Mouse (Mus musculus): ENCODE results near the gene Klrk1.
"Not testable (repeated sequence)": the region's sequence is repeated elsewhere in the genome, so short reads cannot be mapped to it uniquely, and the experiment has no call there.

The Klrk1 gene

DNA sequence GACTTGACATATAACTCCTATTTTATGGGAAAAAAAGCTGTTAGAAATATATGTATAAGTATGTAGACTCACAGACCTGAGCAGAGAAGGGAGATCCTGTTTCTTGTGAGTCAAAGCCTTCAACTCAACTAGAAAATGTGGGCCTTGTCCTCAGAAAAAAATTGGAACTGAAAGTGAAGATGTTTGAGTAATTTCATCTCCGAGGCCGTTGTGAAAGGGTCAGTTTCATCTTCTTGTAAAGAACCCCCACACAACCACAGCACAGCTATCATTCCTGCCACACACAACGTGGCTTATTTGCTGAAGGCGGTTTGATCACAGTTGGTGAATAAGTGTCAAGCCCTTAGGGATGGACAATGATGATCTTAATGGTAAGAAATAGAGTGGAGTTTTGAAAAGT is at the start of gene Klrk1:
Gene Klrk1, minus strand, starts transcription at position 130 of the 400 bp plus-strand sequence.
- peak; percentile 9 for DNase-seq (ENCODE audit: low read depth, low spot score)

DNA sequence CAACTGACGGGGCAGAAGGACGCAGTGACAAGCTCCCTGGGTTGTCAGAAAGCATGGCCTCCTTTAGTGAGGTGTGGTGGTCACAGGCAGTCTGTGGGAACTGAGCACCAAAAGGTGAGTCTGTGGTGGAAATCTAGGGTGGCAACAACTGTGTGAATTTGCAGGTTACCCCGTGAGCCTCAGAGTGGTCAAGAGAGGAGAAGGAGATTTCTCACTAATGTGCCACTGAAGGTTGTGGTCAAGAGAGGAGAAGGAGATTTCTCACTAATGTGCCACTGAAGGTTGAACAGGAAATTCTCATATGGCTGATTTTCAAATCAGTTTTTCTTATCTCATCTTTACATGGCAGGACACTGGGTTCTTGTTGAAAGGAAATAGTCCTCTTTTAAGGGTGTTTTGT is 37.6 kb upstream of the Klrk1 start:
- not testable (repeated sequence) for DNase-seq (ENCODE audit: low read depth, low spot score)

DNA sequence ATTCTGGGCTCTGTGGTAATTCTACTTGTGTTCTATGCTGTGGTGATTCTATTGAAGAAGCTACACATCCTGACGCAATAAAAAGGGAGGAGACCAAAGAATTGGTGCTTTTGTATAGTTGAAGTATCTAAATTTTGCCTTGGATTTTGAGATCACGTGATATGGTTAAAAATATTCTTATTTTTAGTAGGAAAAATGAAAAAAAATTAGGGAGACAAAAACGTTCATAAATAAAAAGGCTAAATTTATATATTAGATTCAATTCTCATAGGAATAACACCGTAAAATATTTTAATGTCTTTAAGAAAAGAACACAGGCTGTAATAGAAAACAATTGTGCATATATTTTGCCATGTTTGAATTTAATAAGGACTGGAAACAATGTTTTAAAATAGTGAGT is 36.9 kb upstream of the Klrk1 start, which contains the start of gene Klrc2:
Gene Klrc2, minus strand, starts transcription at position 101 of the 400 bp plus-strand sequence.
- not testable (repeated sequence) for DNase-seq (ENCODE audit: low read depth, low spot score)

DNA sequence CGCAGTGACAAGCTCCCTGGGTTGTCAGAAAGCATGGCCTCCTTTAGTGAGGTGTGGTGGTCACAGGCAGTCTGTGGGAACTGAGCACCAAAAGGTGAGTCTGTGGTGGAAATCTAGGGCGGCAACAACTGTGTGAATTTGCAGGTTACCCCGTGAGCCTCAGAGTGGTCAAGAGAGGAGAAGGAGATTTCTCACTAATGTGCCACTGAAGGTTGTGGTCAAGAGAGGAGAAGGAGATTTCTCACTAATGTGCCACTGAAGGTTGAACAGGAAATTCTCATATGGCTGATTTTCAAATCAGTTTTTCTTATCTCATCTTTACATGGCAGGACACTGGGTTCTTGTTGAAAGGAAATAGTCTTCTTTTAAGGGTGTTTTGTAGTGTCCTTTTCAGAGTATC is 20.4 kb upstream of the Klrk1 start:
- not testable (repeated sequence) for DNase-seq (ENCODE audit: low read depth, low spot score)

DNA sequence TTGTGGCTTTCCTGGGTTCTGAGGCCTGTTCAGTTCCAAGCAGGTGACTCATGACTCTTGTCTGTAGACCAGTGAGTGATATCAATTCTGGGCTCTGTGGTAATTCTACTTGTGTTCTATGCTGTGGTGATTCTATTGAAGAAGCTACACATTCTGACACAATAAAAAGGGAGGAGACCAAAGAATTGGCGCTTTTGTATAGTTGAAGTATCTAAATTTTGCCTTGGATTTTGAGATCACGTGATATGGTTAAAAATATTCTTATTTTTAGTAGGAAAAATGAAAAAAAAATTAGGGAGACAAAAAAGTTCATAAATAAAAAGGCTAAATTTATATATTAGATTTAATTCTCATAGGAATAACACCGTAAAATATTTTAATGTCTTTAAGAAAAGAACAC is 19.6 kb upstream of the Klrk1 start, which contains the start of gene Klrc3:
Gene Klrc3, minus strand, starts transcription at position 101 of the 400 bp plus-strand sequence.
- DNase-seq (ENCODE audit: low read depth, low spot score): not testable (repeated sequence)

DNA sequence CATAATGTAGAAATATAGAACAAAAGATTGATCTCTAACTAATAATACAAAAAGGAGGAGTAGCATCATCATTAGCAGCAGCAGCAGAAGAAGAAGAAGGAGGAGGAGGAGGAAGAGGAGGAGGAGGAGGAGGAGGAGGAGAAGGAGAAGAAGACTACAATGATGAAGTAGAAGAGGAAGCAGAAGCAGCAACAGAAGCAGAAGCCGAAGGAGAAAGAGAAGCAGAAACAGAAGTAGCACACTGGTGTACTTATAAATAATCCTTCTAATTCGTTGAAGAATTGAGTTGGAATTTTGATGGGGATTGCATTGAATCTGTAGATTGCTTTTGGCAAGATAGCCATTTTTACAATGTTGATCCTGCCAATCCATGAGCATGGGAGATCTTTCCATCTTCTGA is 7.4 kb upstream of the Klrk1 start:
- not testable (repeated sequence) for DNase-seq (ENCODE audit: low read depth, low spot score)

DNA sequence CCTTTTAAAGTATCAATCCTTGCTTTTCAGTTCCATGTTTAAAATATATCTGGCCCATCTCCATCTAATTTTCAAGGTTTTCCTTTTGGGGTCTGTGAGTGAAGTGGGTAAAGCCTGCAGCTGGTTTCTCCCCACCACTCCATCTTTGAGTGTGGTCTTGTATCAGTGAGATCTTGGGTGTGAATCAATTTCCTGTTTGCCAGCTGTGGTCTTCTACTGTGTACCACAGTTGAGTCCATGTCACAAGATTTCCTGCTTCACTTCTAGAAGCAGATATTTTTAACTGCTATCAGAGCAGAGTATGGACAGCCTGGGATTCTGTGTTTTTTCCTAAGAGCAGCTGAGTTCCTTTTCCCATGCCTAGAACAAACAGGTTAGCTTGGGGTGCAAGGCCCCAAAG is 15.3 kb downstream of the Klrk1 start:
- no peak for DNase-seq (ENCODE audit: low read depth, low spot score)

DNA sequence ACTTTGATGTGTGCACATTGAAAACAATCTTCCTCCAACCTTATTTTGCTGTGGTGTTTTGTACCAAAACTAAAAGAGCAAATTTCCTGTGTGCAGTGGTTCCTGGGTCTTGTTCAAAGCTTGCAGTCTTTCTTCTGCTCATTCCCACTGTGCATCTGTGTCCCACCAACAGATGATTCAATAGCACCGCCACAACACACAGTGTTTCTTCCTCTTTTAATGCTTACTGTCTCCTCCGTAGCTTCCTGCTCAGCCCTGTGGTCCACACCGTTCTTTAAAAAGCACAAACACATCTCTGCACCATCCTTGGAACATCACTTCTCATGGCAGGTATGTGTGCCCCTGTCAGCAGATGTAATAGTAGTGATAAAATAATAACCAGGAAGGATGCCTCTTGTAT is 32.2 kb downstream of the Klrk1 start, which contains the start of gene Klrd1:
Gene Klrd1, plus strand, starts transcription at position 275 of the 400 bp plus-strand sequence.
- DNase-seq (ENCODE audit: low read depth, low spot score): peak; percentile 55

DNA sequence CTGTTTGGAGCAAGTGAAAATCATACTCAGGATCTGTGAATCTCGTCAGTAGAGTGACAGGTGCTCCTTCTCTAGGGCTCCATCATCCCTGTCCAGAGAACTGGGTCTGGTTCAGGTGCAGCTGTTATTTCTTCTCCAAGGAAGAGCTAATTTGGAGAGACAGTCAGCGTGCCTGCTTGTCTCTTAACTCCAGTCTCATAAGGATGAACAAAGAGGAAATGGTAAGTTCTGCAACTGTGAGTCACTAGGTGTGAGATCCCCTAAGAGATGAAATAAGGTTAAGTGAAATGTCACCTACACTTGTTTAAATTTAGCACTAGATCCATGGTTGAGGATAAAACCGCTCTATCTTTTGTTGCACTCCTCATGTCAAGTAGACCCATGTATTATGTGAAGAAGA is 40.6 kb downstream of the Klrk1 start:
- DNase-seq (ENCODE audit: low read depth, low spot score): peak; percentile 26

DNA sequence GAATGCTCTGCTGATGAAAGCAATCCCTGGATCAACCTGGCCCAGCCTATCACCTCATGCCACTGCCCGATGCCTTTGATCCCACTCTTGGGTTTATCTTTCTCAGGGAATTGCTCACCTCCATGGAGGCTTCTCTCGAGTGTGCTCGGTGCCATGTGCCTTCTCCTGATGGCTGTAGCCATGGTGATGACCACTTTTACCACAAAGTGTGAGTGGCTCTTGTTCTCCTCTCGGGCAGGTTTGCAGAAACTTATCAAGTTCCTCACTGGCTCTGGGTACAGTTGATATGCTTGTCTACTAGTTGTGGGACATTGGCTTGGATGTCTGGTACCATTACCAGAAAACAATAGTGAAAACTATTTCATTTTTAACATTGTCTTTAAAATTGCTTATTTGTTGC is 41.8 kb downstream of the Klrk1 start:
- no peak for DNase-seq (ENCODE audit: low read depth, low spot score)

DNA sequence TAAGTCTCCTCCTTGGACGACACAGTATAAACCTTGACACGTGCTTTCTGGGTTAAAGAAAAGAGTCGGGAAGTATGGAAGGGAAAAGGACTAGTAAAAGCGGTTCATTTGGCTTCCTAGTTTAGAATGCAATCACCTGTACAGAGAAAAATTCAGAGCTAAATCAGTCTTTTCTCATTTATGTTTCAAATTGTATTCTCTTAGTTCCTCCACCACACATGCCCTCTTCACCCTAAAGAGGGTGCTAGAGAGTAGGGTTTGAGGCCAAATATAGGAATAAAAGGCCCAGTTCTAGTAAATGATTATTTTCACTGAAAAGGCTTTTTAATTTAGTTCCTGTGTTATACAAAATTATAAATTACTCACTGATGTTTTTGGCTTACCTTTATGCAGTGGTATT is 42.4 kb downstream of the Klrk1 start:
- peak; percentile 48 for DNase-seq (ENCODE audit: low read depth, low spot score)

DNA sequence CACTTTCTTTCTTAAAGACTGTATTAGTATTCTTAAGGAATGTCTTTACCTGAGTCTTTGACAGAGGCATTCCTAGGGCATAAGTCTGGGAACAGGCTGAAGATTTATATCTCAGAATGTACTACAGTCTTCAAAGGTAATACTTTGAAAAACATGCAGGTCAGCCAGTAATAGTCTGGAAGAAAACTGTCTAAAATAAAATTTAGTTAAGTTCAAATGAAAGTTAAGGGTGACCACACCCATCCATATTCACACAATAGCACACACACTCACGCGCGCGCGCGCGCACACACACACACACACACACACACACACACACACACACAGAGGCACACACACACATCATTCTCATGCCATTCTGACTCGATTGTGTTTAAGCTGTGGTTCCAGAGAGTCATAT is 46.1 kb downstream of the Klrk1 start, which contains the start of gene Klre1:
Gene Klre1, plus strand, starts transcription at position 301 of the 400 bp plus-strand sequence.
- no peak for DNase-seq (ENCODE audit: low read depth, low spot score)

DNA sequence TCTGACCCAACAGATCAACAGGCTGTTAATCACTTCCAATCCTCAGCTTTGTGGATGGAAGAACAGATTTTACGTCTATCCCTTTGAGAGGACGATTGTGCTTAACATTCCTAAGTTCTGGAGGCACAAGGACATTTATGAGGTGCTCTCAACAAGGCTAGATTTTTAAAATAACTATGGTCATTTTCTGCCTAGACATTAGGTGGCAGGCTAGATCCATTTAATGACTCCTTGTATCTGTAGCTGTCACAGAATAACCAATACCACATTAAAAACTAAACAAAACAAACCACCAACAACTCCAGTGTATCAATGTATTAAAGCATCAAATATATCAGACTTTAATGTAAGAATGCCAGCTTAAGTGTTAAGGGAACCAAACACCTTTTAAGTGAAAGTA is 48.3 kb downstream of the Klrk1 start:
- DNase-seq (ENCODE audit: low read depth, low spot score): peak; percentile 27

DNA sequence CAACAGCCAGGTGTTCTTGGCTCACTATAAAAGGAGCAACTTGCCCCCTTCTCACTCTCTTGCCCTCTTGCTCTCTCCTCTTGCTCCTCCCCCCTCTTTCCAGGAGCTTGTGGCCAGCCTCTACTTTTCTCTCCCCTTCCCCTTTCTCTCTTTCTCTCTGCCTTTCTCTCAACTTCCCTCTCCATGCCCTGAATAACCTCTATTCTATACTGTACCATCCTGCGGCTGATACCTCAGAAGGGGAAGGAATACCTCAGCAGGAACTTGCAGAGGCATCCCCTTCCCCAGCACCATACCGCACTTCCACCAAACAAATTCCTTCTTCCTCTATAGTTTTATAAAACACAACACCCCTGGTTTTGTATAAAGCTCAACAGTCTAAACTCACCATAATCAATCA is 58.4 kb downstream of the Klrk1 start:
- no peak for DNase-seq (ENCODE audit: low read depth, low spot score)
